Mouse (Mus musculus): ENCODE measurements around the gene Gm3238.
"Not testable (repeated sequence)": the region's sequence is repeated elsewhere in the genome, so short reads cannot be mapped to it uniquely, and the experiment has no call there.

Gene Gm3238

GRCm38 (mm10) chr10:77771225-77771624 lies at the start of gene Gm3238:
Gm3238 (minus strand) TSS chr10:77771325.
- DNase-seq (ENCODE audit: low spot score in 2 of 2), result not testable (repeated sequence)

- DNase-seq (ENCODE audit: low spot score in 2 of 2), result no peak
These were observed 48.1 kb upstream of the Gm3238 start for GRCm38 (mm10) chr10:77819203-77819602.

- no peak for DNase-seq (ENCODE audit: low spot score in 2 of 2)
These were observed 47.4 kb upstream of the Gm3238 start for GRCm38 (mm10) chr10:77818523-77818922.

GRCm38 (mm10) chr10:77815514-77815913 lies 44.4 kb upstream of the Gm3238 start:
- no peak for DNase-seq (ENCODE audit: low spot score in 2 of 2)

GRCm38 (mm10) chr10:77814382-77814781 lies 43.3 kb upstream of the Gm3238 start, which contains the start of gene Gm2696:
Gm2696 (plus strand) TSS chr10:77814682.
- no peak for DNase-seq (ENCODE audit: low spot score in 2 of 2)

- DNase-seq (ENCODE audit: low spot score in 2 of 2), result no peak
These were observed 40.6 kb upstream of the Gm3238 start, which contains the start of gene Gm9507 for GRCm38 (mm10) chr10:77811743-77812142. Gm9507 (minus strand) TSS chr10:77811843.

- DNase-seq (ENCODE audit: low spot score in 2 of 2), result no peak
These were observed 33.0 kb upstream of the Gm3238 start for GRCm38 (mm10) chr10:77804095-77804494.

- DNase-seq (ENCODE audit: low spot score in 2 of 2), result no peak
These were observed 27.9 kb upstream of the Gm3238 start, which contains the start of gene Gm19668 for GRCm38 (mm10) chr10:77798921-77799508. Gm19668 (minus strand) TSS chr10:77799133.

GRCm38 (mm10) chr10:77798164-77798920 lies 27.2 kb upstream of the Gm3238 start:
- not testable (repeated sequence) for DNase-seq (ENCODE audit: low spot score in 2 of 2)

- DNase-seq (ENCODE audit: low spot score in 2 of 2), result no peak
These were observed 26.6 kb upstream of the Gm3238 start for GRCm38 (mm10) chr10:77797677-77798076.

- DNase-seq (ENCODE audit: low spot score in 2 of 2), result no peak
These were observed 23.9 kb upstream of the Gm3238 start, which contains the start of gene Gm9639 for GRCm38 (mm10) chr10:77794976-77795375. Gm9639 (minus strand) TSS chr10:77795076.

GRCm38 (mm10) chr10:77788621-77789020 lies 17.5 kb upstream of the Gm3238 start:
- no peak for DNase-seq (ENCODE audit: low spot score in 2 of 2)

- DNase-seq (ENCODE audit: low spot score in 2 of 2), result not testable (repeated sequence)
These were observed 16.8 kb upstream of the Gm3238 start, which contains the start of gene Gm7137 for GRCm38 (mm10) chr10:77787876-77788275. Gm7137 (minus strand) TSS chr10:77788200.

- DNase-seq (ENCODE audit: low spot score in 2 of 2), result not testable (repeated sequence)
These were observed 12.3 kb upstream of the Gm3238 start for GRCm38 (mm10) chr10:77783396-77783795.

GRCm38 (mm10) chr10:77782442-77782841 lies 11.3 kb upstream of the Gm3238 start, which contains the start of gene Gm3250:
Gm3250 (minus strand) TSS chr10:77782542.
- DNase-seq (ENCODE audit: low spot score in 2 of 2), result not testable (repeated sequence)

- not testable (repeated sequence) for DNase-seq (ENCODE audit: low spot score in 2 of 2)
These were observed 5.7 kb upstream of the Gm3238 start, which contains the start of gene Gm7138 for GRCm38 (mm10) chr10:77776844-77777243. Gm7138 (minus strand) TSS chr10:77776944.

- DNase-seq (ENCODE audit: low spot score in 2 of 2), result not testable (repeated sequence)
These were observed 1.0 kb upstream of the Gm3238 start for GRCm38 (mm10) chr10:77772142-77772541.

- no peak for DNase-seq (ENCODE audit: low spot score in 2 of 2)
These were observed 1.4 kb downstream of the Gm3238 start for GRCm38 (mm10) chr10:77769727-77770126.

- DNase-seq (ENCODE audit: low spot score in 2 of 2), result not testable (repeated sequence)
These were observed 11.5 kb downstream of the Gm3238 start, which contains the start of gene Gm3233 for GRCm38 (mm10) chr10:77759582-77759981. Gm3233 (minus strand) TSS chr10:77759682.

- DNase-seq (ENCODE audit: low spot score in 2 of 2), result no peak
These were observed 17.7 kb downstream of the Gm3238 start for GRCm38 (mm10) chr10:77753448-77753847.

- not testable (repeated sequence) for DNase-seq (ENCODE audit: low spot score in 2 of 2)
These were observed 18.8 kb downstream of the Gm3238 start for GRCm38 (mm10) chr10:77752312-77752711.

- not testable (repeated sequence) for DNase-seq (ENCODE audit: low spot score in 2 of 2)
These were observed 19.9 kb downstream of the Gm3238 start, which contains the start of gene Gm9736 for GRCm38 (mm10) chr10:77751254-77751653. Gm9736 (minus strand) TSS chr10:77751354.
